Mouse (Mus musculus) thymus, postnatal 14 days (tissue): Measurements from ENCODE around the gene Ppp4r4.
"Not testable (repeated sequence)": the region's sequence is repeated elsewhere in the genome, so short reads cannot be mapped to it uniquely, and the experiment has no call there.

Source experiments
- DNase-seq: peaks from one replicate; pipeline ENCODE4 v3.0.0; 2021

Gene Ppp4r4

GRCm38 (mm10) chr12:103532020-103532648 lies at the start of gene Ppp4r4:
Gene Ppp4r4, plus strand, starts transcription at chr12:103532283.
- peak; percentile 94 for DNase-seq

- no peak for DNase-seq
Observed at GRCm38 (mm10) chr12:103482781-103483180, 49.3 kb upstream of the Ppp4r4 start.

- DNase-seq: not testable (repeated sequence)
Observed at GRCm38 (mm10) chr12:103484200-103484972, 47.7 kb upstream of the Ppp4r4 start.

GRCm38 (mm10) chr12:103486726-103487125 lies 45.4 kb upstream of the Ppp4r4 start:
- no peak for DNase-seq

GRCm38 (mm10) chr12:103487276-103487675 lies 44.8 kb upstream of the Ppp4r4 start:
- no peak for DNase-seq

- DNase-seq: no peak
Observed at GRCm38 (mm10) chr12:103487750-103488149, 44.3 kb upstream of the Ppp4r4 start.

GRCm38 (mm10) chr12:103491091-103491730 lies 40.9 kb upstream of the Ppp4r4 start:
- DNase-seq: no peak

GRCm38 (mm10) chr12:103492767-103493166 lies 39.3 kb upstream of the Ppp4r4 start:
- DNase-seq: peak; percentile 74

- peak; percentile 74 for DNase-seq
Observed at GRCm38 (mm10) chr12:103494486-103494885, 37.6 kb upstream of the Ppp4r4 start.

- no peak for DNase-seq
Observed at GRCm38 (mm10) chr12:103498768-103499167, 33.3 kb upstream of the Ppp4r4 start.

- DNase-seq: no peak
Observed at GRCm38 (mm10) chr12:103499261-103499660, 32.8 kb upstream of the Ppp4r4 start.

- DNase-seq: no peak
Observed at GRCm38 (mm10) chr12:103503300-103503699, 28.8 kb upstream of the Ppp4r4 start.

- no peak for DNase-seq
Observed at GRCm38 (mm10) chr12:103504402-103504801, 27.7 kb upstream of the Ppp4r4 start.

- no peak for DNase-seq
Observed at GRCm38 (mm10) chr12:103508346-103508745, 23.7 kb upstream of the Ppp4r4 start.

GRCm38 (mm10) chr12:103509893-103510292 lies 22.2 kb upstream of the Ppp4r4 start:
- no peak for DNase-seq

- DNase-seq: no peak
Observed at GRCm38 (mm10) chr12:103511586-103511985, 20.5 kb upstream of the Ppp4r4 start.

- DNase-seq: no peak
Observed at GRCm38 (mm10) chr12:103513039-103513438, 19.0 kb upstream of the Ppp4r4 start.

GRCm38 (mm10) chr12:103513451-103513871 lies 18.6 kb upstream of the Ppp4r4 start:
- DNase-seq: no peak

GRCm38 (mm10) chr12:103514354-103514753 lies 17.7 kb upstream of the Ppp4r4 start:
- DNase-seq: no peak

- no peak for DNase-seq
Observed at GRCm38 (mm10) chr12:103515638-103516037, 16.4 kb upstream of the Ppp4r4 start.

- DNase-seq: no peak
Observed at GRCm38 (mm10) chr12:103518640-103519039, 13.4 kb upstream of the Ppp4r4 start.

GRCm38 (mm10) chr12:103530596-103530995 lies 1.5 kb upstream of the Ppp4r4 start:
- DNase-seq: no peak

- peak; percentile 23 for DNase-seq
Observed at GRCm38 (mm10) chr12:103532649-103533395, 739 bp downstream of the Ppp4r4 start.
